Mouse (Mus musculus): ENCODE data around the gene Rab11fip4. TPM values are rescaled to one million over a fixed set of nuclear protein-coding genes. Genes with fewer than 3 reads are reported as not detected.

Gene Rab11fip4
- polyA plus RNA-seq, 2 experiments, result 0.46 to 0.63 TPM

GRCm38 (mm10) chr11:79624801-79625302 lies 33.8 kb downstream of the Rab11fip4 start:
- Histone ChIP-seq H3K4me2 (ENCODE audit: low read depth) (no peak overlapping the region), H3K9me3 (ENCODE audit: control insufficient read depth, low read length) (no peaks in the 10 kb centered on the region), H3K27ac (no peak overlapping the region), H3K9ac (replicated peaks) (no peak overlapping the region), H3K4me1 (replicated peaks; ENCODE audit: control insufficient read depth in 2 of 2, insufficient read depth in 2 of 2, low read length in 1 of 2) (no peaks in the 10 kb centered on the region), H3K27me3 (ENCODE audit: control insufficient read depth, insufficient read depth, low read length) (no peaks in the 10 kb centered on the region), H3K4me3 (ENCODE audit: insufficient read depth in 1 of 2, low read depth in 2 of 2, low read length in 2 of 2) (no peak overlapping the region), H3K36me3 (replicated peaks; ENCODE audit: control insufficient read depth, insufficient read depth, low read depth) (no peaks in the 10 kb centered on the region)
- ATAC-seq (ENCODE audit: insufficient read depth), result no peak
- TF ChIP-seq EP300 (IDR thresholded peaks at IDR 0.05; ENCODE audit: low read depth) (no peak), CTCF (IDR thresholded peaks at IDR 0.05; ENCODE audit: low read depth) (peak; percentile 82)
- WGBS (ENCODE audit: insufficient replicate concordance), result 11% methylated on average over 4 of the region's 4 CpGs
- no peak for DNase-seq (ENCODE audit: low read depth in 3 of 3, low spot score in 3 of 3)

- Histone ChIP-seq H3K4me1 (replicated peaks; ENCODE audit: control insufficient read depth in 2 of 2, insufficient read depth in 2 of 2, low read length in 1 of 2) (peaks cover 0 to 8% of the 10 kb centered on the region in 2 experiments; a peak in 2 of 4 replicates), H3K9me3 (ENCODE audit: control insufficient read depth, low read length) (no peaks in the 10 kb centered on the region), H3K27me3 (ENCODE audit: control insufficient read depth, insufficient read depth, low read length) (no peaks in the 10 kb centered on the region), H3K9ac (replicated peaks) (no peak overlapping the region), H3K36me3 (replicated peaks; ENCODE audit: control insufficient read depth, insufficient read depth, low read depth) (no peaks in the 10 kb centered on the region), H3K27ac (no peak overlapping the region), H3K4me2 (ENCODE audit: low read depth) (no peak overlapping the region), H3K4me3 (ENCODE audit: insufficient read depth in 1 of 2, low read depth in 2 of 2, low read length in 2 of 2) (no peak overlapping the region)
- no peak for DNase-seq (ENCODE audit: low read depth in 3 of 3, low spot score in 3 of 3)
- 48% methylated on average over 3 of the region's 3 CpGs for WGBS (ENCODE audit: insufficient replicate concordance)
- TF ChIP-seq CTCF (IDR thresholded peaks at IDR 0.05; ENCODE audit: low read depth) (peak; percentile 37), EP300 (IDR thresholded peaks at IDR 0.05; ENCODE audit: low read depth) (no peak)
- ATAC-seq (ENCODE audit: insufficient read depth), result no peak
Measured at GRCm38 (mm10) chr11:79628716-79629115, 37.7 kb downstream of the Rab11fip4 start.

GRCm38 (mm10) chr11:79629752-79630374 lies 38.9 kb downstream of the Rab11fip4 start:
- Histone ChIP-seq H3K4me1 (replicated peaks; ENCODE audit: control insufficient read depth in 2 of 2, insufficient read depth in 2 of 2, low read length in 1 of 2) (peaks cover 0 to 10% of the 10 kb centered on the region in 2 experiments; a peak in 2 of 4 replicates), H3K9ac (replicated peaks) (no peak overlapping the region), H3K36me3 (replicated peaks; ENCODE audit: control insufficient read depth, insufficient read depth, low read depth) (no peaks in the 10 kb centered on the region), H3K27me3 (ENCODE audit: control insufficient read depth, insufficient read depth, low read length) (no peaks in the 10 kb centered on the region), H3K9me3 (ENCODE audit: control insufficient read depth, low read length) (no peaks in the 10 kb centered on the region), H3K4me2 (ENCODE audit: low read depth) (no peak overlapping the region), H3K4me3 (ENCODE audit: insufficient read depth in 1 of 2, low read depth in 2 of 2, low read length in 2 of 2) (no peak overlapping the region), H3K27ac (no peak overlapping the region)
- 63% methylated on average over 7 of the region's 7 CpGs for WGBS (ENCODE audit: insufficient replicate concordance)
- DNase-seq (ENCODE audit: low read depth in 3 of 3, low spot score in 3 of 3) (no peak), ATAC-seq (ENCODE audit: insufficient read depth) (no peak)
- no peak for TF ChIP-seq EP300 (IDR thresholded peaks at IDR 0.05; ENCODE audit: low read depth)
- no peak for TF ChIP-seq CTCF (IDR thresholded peaks at IDR 0.05; ENCODE audit: low read depth)

GRCm38 (mm10) chr11:79630521-79630920 lies 39.5 kb downstream of the Rab11fip4 start:
- H3K9me3 ChIP-seq (ENCODE audit: control insufficient read depth, low read length), result no peaks in the 10 kb centered on the region
- TF ChIP-seq EP300 (IDR thresholded peaks at IDR 0.05; ENCODE audit: low read depth), result no peak
- TF ChIP-seq CTCF (IDR thresholded peaks at IDR 0.05; ENCODE audit: low read depth), result no peak
- no peak overlapping the region for H3K4me2 ChIP-seq (ENCODE audit: low read depth)
- ATAC-seq (ENCODE audit: insufficient read depth), result no peak
- no peak for DNase-seq (ENCODE audit: low read depth in 3 of 3, low spot score in 3 of 3)
- no peak overlapping the region for H3K4me3 ChIP-seq (ENCODE audit: insufficient read depth in 1 of 2, low read depth in 2 of 2, low read length in 2 of 2)
- WGBS (ENCODE audit: insufficient replicate concordance), result 60% methylated on average over 6 of the region's 6 CpGs
- H3K36me3 ChIP-seq (replicated peaks; ENCODE audit: control insufficient read depth, insufficient read depth, low read depth), result no peaks in the 10 kb centered on the region
- no peak overlapping the region for H3K9ac ChIP-seq (replicated peaks)
- H3K4me1 ChIP-seq (replicated peaks; ENCODE audit: control insufficient read depth in 2 of 2, insufficient read depth in 2 of 2, low read length in 1 of 2), result peaks cover 0 to 10% of the 10 kb centered on the region in 2 experiments; a peak in 2 of 4 replicates
- H3K27me3 ChIP-seq (ENCODE audit: control insufficient read depth, insufficient read depth, low read length), result no peaks in the 10 kb centered on the region
- no peak overlapping the region for H3K27ac ChIP-seq

GRCm38 (mm10) chr11:79633366-79633765 lies 42.4 kb downstream of the Rab11fip4 start:
- Histone ChIP-seq H3K4me1 (replicated peaks; ENCODE audit: control insufficient read depth in 2 of 2, insufficient read depth in 2 of 2, low read length in 1 of 2) (peaks cover 0 to 10% of the 10 kb centered on the region in 2 experiments; a peak in 2 of 4 replicates), H3K27me3 (ENCODE audit: control insufficient read depth, insufficient read depth, low read length) (no peaks in the 10 kb centered on the region), H3K4me3 (ENCODE audit: insufficient read depth in 1 of 2, low read depth in 2 of 2, low read length in 2 of 2) (no peak overlapping the region), H3K9me3 (ENCODE audit: control insufficient read depth, low read length) (no peaks in the 10 kb centered on the region), H3K36me3 (replicated peaks; ENCODE audit: control insufficient read depth, insufficient read depth, low read depth) (no peaks in the 10 kb centered on the region), H3K9ac (replicated peaks) (no peak overlapping the region), H3K27ac (no peak overlapping the region), H3K4me2 (ENCODE audit: low read depth) (no peak overlapping the region)
- TF ChIP-seq CTCF (IDR thresholded peaks at IDR 0.05; ENCODE audit: low read depth), result no peak
- no peak for TF ChIP-seq EP300 (IDR thresholded peaks at IDR 0.05; ENCODE audit: low read depth)
- ATAC-seq (ENCODE audit: insufficient read depth), result 0 out of 2 replicates have a peak, but pooled peaks have one; percentile 28
- WGBS (ENCODE audit: insufficient replicate concordance), result 45% methylated on average over 8 of the region's 8 CpGs
- no peak for DNase-seq (ENCODE audit: low read depth in 3 of 3, low spot score in 3 of 3)
